Mouse (Mus musculus) 3134 (cell line): ENCODE data around the gene Gdf15.

Experiments used
- DNase-seq: peaks from one replicate; pipeline ENCODE4 v3.0.0-alpha.2; 2011; ENCODE audit warnings: low spot score; ENCODE audit not compliant: insufficient read length; ENCODE audit errors: extremely low read depth

Gdf15 gene

DNA sequence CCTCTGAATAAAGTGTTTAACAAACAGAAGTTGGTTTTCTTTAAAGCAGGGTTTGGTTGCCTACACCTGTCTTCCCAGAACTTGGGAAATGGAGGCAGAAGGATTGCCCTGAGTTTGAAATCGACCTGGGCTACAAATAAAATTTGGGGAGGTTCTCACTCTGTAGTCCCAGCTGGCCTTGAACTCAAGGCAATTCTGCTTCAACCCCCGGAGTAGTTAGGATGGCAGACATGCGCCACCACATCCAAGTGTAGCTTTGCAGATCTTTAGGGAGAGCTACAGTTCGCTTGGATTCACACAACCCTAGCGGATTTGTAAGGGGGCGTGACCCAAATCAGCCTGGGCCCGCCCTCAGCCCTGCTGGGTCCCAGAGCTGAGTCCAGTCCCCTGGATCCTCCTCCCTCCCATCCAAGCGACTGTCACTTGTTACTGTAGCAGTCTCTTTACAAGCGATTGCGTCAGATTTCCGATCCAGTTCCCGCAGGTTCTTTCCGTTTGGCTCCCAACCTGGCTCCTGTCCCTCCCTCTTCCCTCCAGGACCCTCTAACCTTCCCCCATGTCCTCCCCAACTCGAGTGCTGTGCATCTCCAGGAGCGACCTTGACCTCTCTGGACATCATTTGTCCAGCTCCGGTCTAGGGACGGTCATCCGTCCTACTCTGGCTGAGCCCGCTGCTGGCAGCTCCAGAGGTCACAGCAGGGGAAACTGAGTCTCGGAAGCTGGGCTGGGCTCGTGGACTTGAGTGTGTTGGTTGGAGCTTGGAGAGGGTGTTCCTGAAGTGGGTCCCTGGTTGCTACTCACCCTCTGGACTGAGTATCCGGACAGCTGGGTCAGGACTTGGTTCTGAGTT, 1.5 kb downstream of the Gdf15 start:
- peak; percentile 80 for DNase-seq

GRCm38 (mm10) chr8:70629574-70630531, 2.4 kb downstream of the Gdf15 start:
- DNase-seq: peak; percentile 92

GRCm38 (mm10) chr8:70628986-70629490, 3.2 kb downstream of the Gdf15 start:
- no peak for DNase-seq

GRCm38 (mm10) chr8:70627041-70627440, 5.2 kb downstream of the Gdf15 start:
- peak; percentile 66 for DNase-seq

GRCm38 (mm10) chr8:70625104-70625503, 7.2 kb downstream of the Gdf15 start:
- no peak for DNase-seq

- no peak for DNase-seq
These were observed 10.0 kb downstream of the Gdf15 start for GRCm38 (mm10) chr8:70622220-70622619.

DNA sequence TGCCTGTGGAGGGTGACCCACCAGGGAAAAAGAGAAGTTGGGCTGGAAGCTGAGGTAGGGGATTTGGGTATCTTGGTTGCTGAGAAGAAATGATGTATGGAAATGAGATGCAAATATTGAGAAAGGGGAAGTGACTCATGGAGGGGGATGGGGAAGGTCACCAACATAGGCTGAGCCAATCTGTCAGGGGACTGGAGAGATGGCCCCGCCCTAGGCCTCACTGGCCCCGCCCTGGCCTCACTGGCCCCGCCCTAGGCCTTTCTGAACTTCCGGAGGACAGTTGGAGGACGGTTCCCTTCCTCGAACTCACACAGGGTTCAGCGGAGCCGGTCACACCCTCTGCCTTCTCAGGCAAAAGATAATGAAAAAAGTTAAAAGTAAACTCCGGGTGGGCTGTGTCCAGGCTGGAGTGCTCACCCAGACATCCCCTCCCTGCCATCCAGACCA, 13.3 kb downstream of the Gdf15 start:
- no peak for DNase-seq

- no peak for DNase-seq
These were observed 14.3 kb downstream of the Gdf15 start for GRCm38 (mm10) chr8:70617985-70618384.

- DNase-seq: no peak
These were observed 15.6 kb downstream of the Gdf15 start for GRCm38 (mm10) chr8:70616645-70617044.

- DNase-seq: no peak
These were observed 16.4 kb downstream of the Gdf15 start, which contains the start of gene Lrrc25 for GRCm38 (mm10) chr8:70615894-70616293. Gene Lrrc25, plus strand, starts transcription at chr8:70616155.

DNA sequence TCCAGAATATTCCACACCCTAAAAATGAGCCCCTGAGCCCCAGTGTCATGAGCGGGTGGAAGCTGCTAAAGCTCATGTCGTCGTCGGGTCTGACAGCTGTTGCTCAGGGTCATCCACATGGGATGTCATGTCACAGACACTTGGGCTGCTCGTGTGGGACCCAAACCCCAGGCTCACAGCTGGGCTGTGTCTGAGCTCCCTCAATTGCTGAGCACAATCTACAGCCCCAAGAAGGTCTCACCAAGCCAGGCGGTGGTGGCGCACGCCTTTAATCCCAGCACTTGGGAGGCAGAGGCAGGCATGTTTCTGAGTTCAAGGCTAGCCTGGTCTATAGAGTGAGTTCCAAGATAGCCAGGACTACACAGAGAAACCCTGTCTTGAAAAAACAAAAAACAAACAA, 17.0 kb downstream of the Gdf15 start:
- no peak for DNase-seq

- no peak for DNase-seq
These were observed 17.8 kb downstream of the Gdf15 start for GRCm38 (mm10) chr8:70614469-70614868.

GRCm38 (mm10) chr8:70613763-70614162, 18.5 kb downstream of the Gdf15 start:
- DNase-seq: no peak

GRCm38 (mm10) chr8:70611849-70612248, 20.4 kb downstream of the Gdf15 start:
- DNase-seq: no peak

- DNase-seq: peak; percentile 87
These were observed 21.2 kb downstream of the Gdf15 start for GRCm38 (mm10) chr8:70610796-70611771.

- DNase-seq: peak; percentile 93
These were observed 22.1 kb downstream of the Gdf15 start for GRCm38 (mm10) chr8:70609849-70610795.

DNA sequence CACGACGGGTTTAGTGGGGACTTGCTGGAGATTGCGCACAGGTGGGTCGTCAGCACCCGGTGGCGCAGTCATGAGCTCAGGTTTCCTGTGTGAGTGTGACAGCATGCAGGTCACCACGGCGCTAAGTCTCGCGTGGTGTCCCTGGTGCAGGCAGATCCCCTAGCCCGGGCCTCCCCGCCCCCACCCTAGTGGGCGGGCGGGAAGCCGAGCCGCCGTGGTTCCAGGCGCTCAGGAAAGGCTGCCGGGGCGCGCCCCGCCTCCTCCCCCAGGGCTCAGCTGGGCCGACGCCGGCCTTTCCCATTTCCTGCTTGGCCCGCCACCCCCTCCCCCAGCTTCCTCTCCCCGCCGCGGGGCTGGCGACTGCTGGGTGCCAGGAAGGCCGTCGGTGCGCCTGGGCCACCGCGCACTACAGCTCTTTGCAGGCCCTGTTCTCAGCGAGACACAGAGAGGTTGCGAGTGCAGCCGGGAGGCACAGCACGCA, 22.8 kb downstream of the Gdf15 start:
- DNase-seq: peak; percentile 94

DNA sequence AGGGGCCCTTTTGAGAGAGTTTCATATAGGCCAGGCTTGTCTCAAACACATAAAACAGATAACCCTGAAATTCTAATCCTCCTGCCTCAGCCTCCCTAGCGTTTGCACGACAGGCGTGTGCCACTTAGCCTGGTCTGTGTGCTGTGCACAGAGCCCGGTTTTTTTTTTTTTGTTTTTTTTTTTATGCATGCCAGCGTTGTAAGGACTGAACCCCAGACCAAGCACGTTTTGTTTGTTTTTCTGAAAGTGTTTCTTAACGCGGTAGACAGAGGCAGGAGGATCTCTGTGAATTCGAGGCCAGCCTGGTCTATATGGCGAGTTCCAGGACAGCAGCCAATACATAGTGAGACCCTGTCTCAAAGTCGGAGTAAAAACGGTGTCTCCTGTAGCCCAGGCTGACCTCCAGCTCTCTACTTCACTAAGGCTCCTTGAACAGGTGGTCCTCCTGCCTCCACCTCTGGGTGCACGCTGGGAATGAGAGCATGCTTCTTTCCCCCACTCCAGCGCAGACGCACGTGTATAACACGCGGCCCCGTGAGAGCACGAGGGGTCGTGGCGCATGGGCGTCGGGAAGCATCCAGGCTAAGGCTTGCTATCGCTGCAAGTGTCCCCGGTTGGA, 23.4 kb downstream of the Gdf15 start, which contains the start of gene Ssbp4:
Ssbp4 (minus strand) TSS at position 124 of the 619 bp plus-strand sequence.
- no peak for DNase-seq
